Mouse (Mus musculus) small intestine, adult 2 months (tissue): ENCODE measurements around the gene Nectin1. TPM values are rescaled to one million over a fixed set of nuclear protein-coding genes. Genes with fewer than 3 reads are reported as not detected.

ENCODE experiments used
- H3K27ac ChIP-seq: fragments of 200-500 bp; 2 replicates; pipeline ENCODE4 v1.5.1; 2012; ENCODE audit warnings: low read depth, low read length, control low read depth, inconsistent platforms; ENCODE audit not compliant: insufficient read depth
- H3K27me3 ChIP-seq: fragments of 200-500 bp; 2 replicates; pipeline ENCODE4 v1.6.1; 2012; ENCODE audit warnings: mild to moderate bottlenecking, moderate library complexity, low read length, inconsistent platforms; ENCODE audit not compliant: control insufficient read depth, insufficient read depth
- H3K36me3 ChIP-seq: fragments of 200-500 bp; 2 replicates; pipeline ENCODE4 v1.6.1; 2012; ENCODE audit warnings: mild to moderate bottlenecking, low read length, control low read depth, inconsistent platforms; ENCODE audit not compliant: control insufficient read depth, insufficient read depth
- H3K4me1 ChIP-seq: fragments of 200-500 bp; 2 replicates; pipeline ENCODE4 v1.6.1; 2012; ENCODE audit warnings: low read length, inconsistent platforms, mixed read lengths; ENCODE audit not compliant: control insufficient read depth, insufficient read depth, insufficient read length
- H3K4me3 ChIP-seq: fragments of 200-500 bp; 2 replicates; pipeline ENCODE4 v1.5.1; 2012; ENCODE audit warnings: low read depth, mild to moderate bottlenecking, control low read depth, inconsistent platforms, low read length, moderate library complexity
- CTCF ChIP-seq: fragments of 200-500 bp; IDR thresholded peaks from 2 replicates; pipeline ENCODE4 v1.5.1; 2012; ENCODE audit warnings: low read depth, mild to moderate bottlenecking, control low read depth, inconsistent platforms, low read length, moderate library complexity, mixed read lengths; ENCODE audit not compliant: insufficient replicate concordance, insufficient read length; ENCODE audit errors: extremely low read depth
- POLR2A ChIP-seq: fragments of 200-500 bp; IDR thresholded peaks from 2 replicates; pipeline ENCODE4 v1.6.1; 2012; ENCODE audit warnings: low read depth, mild to moderate bottlenecking, control low read depth, inconsistent platforms, low read length, moderate library complexity
- WGBS: fragments of 180-500 bp; shearing (Covaris S2); methylation state at CpG from one replicate; pipeline ENCODE4 v1.1.7; 2018; 5-methylcytosine and 5-hydroxymethylcytosine counted together
- polyA plus RNA-seq: library from polyadenylated mRNA; depleted of rRNA; stranded (reverse); fragments of >200 nt; gene quantifications from 2 replicates; pipeline ENCODE4 v1.2.3, GENCODE M21; 2012

Gene Nectin1
- polyA plus RNA-seq, 1 experiment = 15.3 TPM

GRCm38 (mm10) chr9:43755464-43755863 lies 11.7 kb downstream of the Nectin1 start:
- 17% methylated on average over 4 of the region's 4 CpGs for WGBS
- H3K27me3 ChIP-seq = no peaks in the 10 kb centered on the region
- H3K4me3 ChIP-seq = no peak overlapping the region
- H3K4me1 ChIP-seq = peaks cover 40% of the 10 kb centered on the region
- 0 out of 2 replicates have a peak overlapping the region, but pooled peaks have one; percentile 48 for H3K27ac ChIP-seq
- TF ChIP-seq CTCF = no peak
- TF ChIP-seq POLR2A = no peak
- no peaks in the 10 kb centered on the region for H3K36me3 ChIP-seq

GRCm38 (mm10) chr9:43755928-43756327 lies 12.1 kb downstream of the Nectin1 start:
- H3K36me3 ChIP-seq = no peaks in the 10 kb centered on the region
- H3K27me3 ChIP-seq = no peaks in the 10 kb centered on the region
- H3K4me3 ChIP-seq = no peak overlapping the region
- peaks cover 42% of the 10 kb centered on the region for H3K4me1 ChIP-seq
- 0 out of 2 replicates have a peak overlapping the region, but pooled peaks have one; percentile 48 for H3K27ac ChIP-seq
- no peak for TF ChIP-seq CTCF
- no peak for TF ChIP-seq POLR2A
- 96% methylated on average over 2 of the region's 2 CpGs for WGBS

- Histone ChIP-seq H3K27me3 (no peaks in the 10 kb centered on the region), H3K4me3 (no peak overlapping the region), H3K27ac (no peak overlapping the region), H3K36me3 (no peaks in the 10 kb centered on the region), H3K4me1 (peaks cover 53% of the 10 kb centered on the region)
- TF ChIP-seq CTCF = no peak
- TF ChIP-seq POLR2A = no peak
- 77% methylated on average over 10 of the region's 10 CpGs for WGBS
These were observed 13.4 kb downstream of the Nectin1 start for GRCm38 (mm10) chr9:43757225-43757624.

GRCm38 (mm10) chr9:43757972-43758965 lies 14.5 kb downstream of the Nectin1 start:
- WGBS = 28% methylated on average over 5 of the region's 5 CpGs
- H3K27me3 ChIP-seq = no peaks in the 10 kb centered on the region
- peaks cover 56% of the 10 kb centered on the region for H3K4me1 ChIP-seq
- H3K27ac ChIP-seq = peak overlapping the region; percentile 24; the same call in 1 of the 2 replicates
- no peaks in the 10 kb centered on the region for H3K36me3 ChIP-seq
- no peak overlapping the region for H3K4me3 ChIP-seq
- TF ChIP-seq CTCF (no peak), POLR2A (no peak)

GRCm38 (mm10) chr9:43760078-43760477 lies 16.3 kb downstream of the Nectin1 start:
- WGBS = 88% methylated on average over 12 of the region's 12 CpGs
- no peaks in the 10 kb centered on the region for H3K36me3 ChIP-seq
- TF ChIP-seq CTCF (no peak), POLR2A (no peak)
- peaks cover 48% of the 10 kb centered on the region for H3K4me1 ChIP-seq
- H3K27me3 ChIP-seq = no peaks in the 10 kb centered on the region
- no peak overlapping the region for H3K27ac ChIP-seq
- H3K4me3 ChIP-seq = no peak overlapping the region

- no peak overlapping the region for H3K4me3 ChIP-seq
- no peaks in the 10 kb centered on the region for H3K27me3 ChIP-seq
- no peak for TF ChIP-seq CTCF
- TF ChIP-seq POLR2A = no peak
- H3K36me3 ChIP-seq = no peaks in the 10 kb centered on the region
- H3K4me1 ChIP-seq = peaks cover 40% of the 10 kb centered on the region
- WGBS = 68% methylated on average over 5 of the region's 5 CpGs
- no peak overlapping the region for H3K27ac ChIP-seq
These were observed 17.5 kb downstream of the Nectin1 start for GRCm38 (mm10) chr9:43761181-43761820.

GRCm38 (mm10) chr9:43761941-43762340 lies 18.2 kb downstream of the Nectin1 start:
- no peaks in the 10 kb centered on the region for H3K27me3 ChIP-seq
- peaks cover 40% of the 10 kb centered on the region for H3K4me1 ChIP-seq
- WGBS = 16% methylated on average over 3 of the region's 3 CpGs
- no peaks in the 10 kb centered on the region for H3K36me3 ChIP-seq
- TF ChIP-seq CTCF = no peak
- TF ChIP-seq POLR2A = no peak
- H3K4me3 ChIP-seq = no peak overlapping the region
- H3K27ac ChIP-seq = no peak overlapping the region
